Mouse (Mus musculus) liver, embryonic 15.5 days (tissue): ENCODE data around the gene Spn. TPM values are rescaled to one million over a fixed set of nuclear protein-coding genes. Genes with fewer than 3 reads are reported as not detected.

Experiments used
- ATAC-seq: fragments of 200-750 bp; cut with Nextera tagmentation; 2 replicates; pipeline ENCODE4 v1.8.0; 2017; ENCODE audit warnings: moderate number of reproducible peaks, mild to moderate bottlenecking, moderate library complexity; ENCODE audit not compliant: insufficient read depth
- H3K27ac ChIP-seq: fragments of 300-500 bp; sonication (generic); replicated peaks from 2 replicates; pipeline ENCODE4 v1.5.1; 2015; ENCODE audit warnings: mild to moderate bottlenecking, inconsistent platforms
- H3K27me3 ChIP-seq: fragments of 300-500 bp; sonication (generic); 2 replicates; pipeline ENCODE4 v1.6.1; 2015; ENCODE audit warnings: mild to moderate bottlenecking, inconsistent platforms
- H3K36me3 ChIP-seq: fragments of 300-500 bp; sonication (generic); replicated peaks from 2 replicates; pipeline ENCODE4 v1.6.1; 2015; ENCODE audit warnings: moderate library complexity, mild to moderate bottlenecking, inconsistent platforms
- H3K4me1 ChIP-seq: fragments of 300-500 bp; sonication (generic); replicated peaks from 2 replicates; pipeline ENCODE4 v1.6.1; 2015; ENCODE audit warnings: inconsistent platforms
- H3K4me2 ChIP-seq: fragments of 300-500 bp; sonication (generic); 2 replicates; pipeline ENCODE4 v1.6.1; 2015; ENCODE audit warnings: moderate library complexity, mild to moderate bottlenecking, inconsistent platforms
- H3K4me3 ChIP-seq: fragments of 300-500 bp; sonication (generic); replicated peaks from 2 replicates; pipeline ENCODE4 v1.5.1; 2015; ENCODE audit warnings: mild to moderate bottlenecking, inconsistent platforms
- H3K9ac ChIP-seq: fragments of 300-500 bp; sonication (generic); 2 replicates; pipeline ENCODE4 v1.6.1; 2015; ENCODE audit warnings: moderate library complexity, mild to moderate bottlenecking, inconsistent platforms
- H3K9me3 ChIP-seq: fragments of 300-500 bp; sonication (generic); replicated peaks from 2 replicates; pipeline ENCODE4 v1.6.1; 2016; ENCODE audit warnings: inconsistent platforms
- WGBS: fragments of 180-500 bp; shearing (Covaris S2); methylation state at CpG from one replicate; pipeline ENCODE4 v1.1.7; 2015; ENCODE audit warnings: mixed read lengths; ENCODE audit not compliant: insufficient replicate concordance; 5-methylcytosine and 5-hydroxymethylcytosine counted together
- polyA plus RNA-seq: library from polyadenylated mRNA; unstranded; fragments of >200 nt; fragmentation: Nextera tagmentation; extraction: Ambion mirVana; gene quantifications from 2 replicates; pipeline ENCODE4 v1.2.1, GENCODE M21; 2015

Spn gene
- polyA plus RNA-seq, 1 experiment from 2014 or later = 6.7 TPM

- Histone ChIP-seq H3K4me2 (no peak overlapping the region), H3K9me3 (no peaks in the 10 kb centered on the region), H3K36me3 (no peaks in the 10 kb centered on the region), H3K9ac (no peak overlapping the region), H3K27ac (peak overlapping the region; percentile 87), H3K4me3 (no peak overlapping the region), H3K4me1 (peaks cover 94% of the 10 kb centered on the region), H3K27me3 (no peaks in the 10 kb centered on the region)
- ATAC-seq = no peak
- WGBS = 35% methylated on average over 7 of the region's 7 CpGs
These were observed 3.2 kb upstream of the Spn start for GRCm38 (mm10) chr7:127140623-127141404.

- no peaks in the 10 kb centered on the region for H3K9me3 ChIP-seq
- no peaks in the 10 kb centered on the region; the same call in 1 of the 2 replicates for H3K36me3 ChIP-seq
- no peak overlapping the region for H3K4me3 ChIP-seq
- peaks cover 97% of the 10 kb centered on the region for H3K4me1 ChIP-seq
- peak overlapping the region; percentile 50 for H3K4me2 ChIP-seq
- peak; percentile 43; the same call in 1 of the 2 replicates for ATAC-seq
- peak overlapping the region; percentile 87 for H3K27ac ChIP-seq
- 19% methylated on average over 5 of the region's 5 CpGs for WGBS
- H3K27me3 ChIP-seq = no peaks in the 10 kb centered on the region
- peak overlapping the region; percentile 2; the same call in 1 of the 2 replicates for H3K9ac ChIP-seq
These were observed 1.9 kb upstream of the Spn start for GRCm38 (mm10) chr7:127139562-127139961.

GRCm38 (mm10) chr7:127139100-127139499 lies 1.5 kb upstream of the Spn start:
- peak; percentile 57 for ATAC-seq
- peak overlapping the region; percentile 2; the same call in 1 of the 2 replicates for H3K9ac ChIP-seq
- H3K27me3 ChIP-seq = no peaks in the 10 kb centered on the region
- no peaks in the 10 kb centered on the region for H3K9me3 ChIP-seq
- H3K4me2 ChIP-seq = peak overlapping the region; percentile 50
- H3K36me3 ChIP-seq = no peaks in the 10 kb centered on the region; the same call in 1 of the 2 replicates
- H3K27ac ChIP-seq = peak overlapping the region; percentile 87
- H3K4me3 ChIP-seq = 0 out of 2 replicates have a peak overlapping the region, but pooled peaks have one; percentile 1
- peaks cover 97% of the 10 kb centered on the region for H3K4me1 ChIP-seq
- WGBS = 19% methylated on average over 7 of the region's 7 CpGs

- no peaks in the 10 kb centered on the region; the same call in 1 of the 2 replicates for H3K36me3 ChIP-seq
- no peak for ATAC-seq
- H3K4me2 ChIP-seq = peak overlapping the region; percentile 71
- peak overlapping the region; percentile 87 for H3K27ac ChIP-seq
- peak overlapping the region; percentile 24 for H3K9ac ChIP-seq
- WGBS = 48% methylated on average over 22 of the region's 22 CpGs
- H3K4me3 ChIP-seq = peak overlapping the region; percentile 51
- H3K9me3 ChIP-seq = no peaks in the 10 kb centered on the region
- H3K4me1 ChIP-seq = peaks cover 76% of the 10 kb centered on the region
- no peaks in the 10 kb centered on the region for H3K27me3 ChIP-seq
These were observed 1.2 kb downstream of the Spn start for GRCm38 (mm10) chr7:127136181-127137071.

DNA sequence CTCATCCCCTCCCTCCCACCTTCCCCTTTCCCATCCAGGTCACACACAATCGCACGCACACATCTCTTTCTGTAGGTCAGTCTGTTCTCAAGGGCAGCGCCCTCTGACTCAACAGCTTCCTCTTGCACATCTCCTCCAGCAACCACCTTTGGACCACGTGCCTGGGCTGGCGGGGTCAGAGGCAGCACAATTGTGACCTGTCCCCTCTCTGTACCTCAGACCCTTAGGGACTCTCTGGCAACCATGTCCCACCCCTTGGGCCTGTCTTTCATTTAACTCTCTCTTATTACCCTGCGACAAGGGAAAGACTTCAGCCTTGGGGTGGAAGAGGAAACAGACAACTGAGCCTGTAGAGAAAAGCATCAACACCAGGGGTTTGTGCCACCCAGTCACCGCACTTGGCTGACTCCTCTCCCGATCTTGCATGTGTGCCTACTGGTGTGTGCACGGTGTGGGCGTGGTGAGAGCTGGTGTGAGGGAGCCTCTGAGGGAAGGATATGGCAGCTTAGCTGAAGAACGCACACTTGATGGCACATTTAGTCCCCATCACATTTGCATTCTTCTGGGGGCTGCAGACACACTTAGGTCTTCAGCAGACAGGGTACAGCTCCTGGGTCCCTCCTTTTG lies 2.7 kb downstream of the Spn start:
- peaks cover 64% of the 10 kb centered on the region for H3K4me1 ChIP-seq
- no peak for ATAC-seq
- peak overlapping the region; percentile 51 for H3K4me3 ChIP-seq
- peak overlapping the region; percentile 71 for H3K4me2 ChIP-seq
- H3K36me3 ChIP-seq = no peaks in the 10 kb centered on the region; the same call in 1 of the 2 replicates
- H3K9ac ChIP-seq = peak overlapping the region; percentile 24; the same call in 1 of the 2 replicates
- H3K9me3 ChIP-seq = no peaks in the 10 kb centered on the region
- WGBS = 33% methylated on average over 11 of the region's 11 CpGs
- no peaks in the 10 kb centered on the region for H3K27me3 ChIP-seq
- peak overlapping the region; percentile 87 for H3K27ac ChIP-seq

DNA sequence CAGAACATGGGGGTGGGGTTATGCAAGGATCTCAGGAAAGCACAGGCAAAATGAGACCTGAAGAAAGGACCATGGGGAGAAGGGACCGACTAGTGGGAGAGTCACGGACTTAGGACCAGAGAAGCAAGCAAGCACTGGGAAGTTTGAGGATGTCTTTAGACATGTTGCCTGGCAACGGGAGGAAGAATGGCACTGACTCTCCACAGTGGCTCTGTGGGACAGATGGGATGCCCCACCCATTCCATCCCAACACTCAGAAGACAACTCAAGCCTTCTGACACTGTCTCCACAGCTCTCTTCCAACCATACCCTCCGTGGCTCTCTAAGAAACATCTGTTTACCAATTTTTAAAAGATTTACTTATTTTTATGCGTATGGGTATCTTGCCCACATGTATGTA lies 4.5 kb downstream of the Spn start:
- no peak overlapping the region for H3K4me3 ChIP-seq
- ATAC-seq = no peak

GRCm38 (mm10) chr7:127129638-127130037 lies 8.0 kb downstream of the Spn start:
- no peak overlapping the region for H3K27ac ChIP-seq

More for the DNA sequence above, 4.5 kb downstream of the Spn start:
- 70% methylated on average over 5 of the region's 5 CpGs for WGBS
- Histone ChIP-seq H3K9ac (no peak overlapping the region), H3K4me1 (peaks cover 58% of the 10 kb centered on the region), H3K36me3 (no peaks in the 10 kb centered on the region; the same call in 1 of the 2 replicates), H3K9me3 (no peaks in the 10 kb centered on the region), H3K27me3 (no peaks in the 10 kb centered on the region), H3K27ac (no peak overlapping the region), H3K4me2 (no peak overlapping the region)

DNA sequence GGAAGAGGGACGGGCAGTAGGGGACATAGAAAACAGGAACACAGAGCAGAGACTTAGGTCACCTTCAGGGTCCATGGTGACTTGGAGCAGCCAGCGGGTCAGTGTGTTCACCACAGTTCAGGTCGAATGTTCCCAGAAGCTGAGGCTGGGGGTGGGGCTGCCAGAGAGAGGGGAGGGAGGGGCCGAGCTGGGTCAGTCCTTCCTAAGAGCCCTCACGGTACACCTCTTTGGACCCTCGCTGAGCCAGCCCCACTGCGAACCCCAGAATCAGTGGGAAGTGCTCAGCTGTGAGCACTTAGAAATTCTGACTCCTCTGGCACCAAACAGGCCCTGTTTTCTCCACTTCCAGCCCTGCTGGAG lies 15.7 kb downstream of the Spn start, which contains the start of gene Qprt:
Gene Qprt (minus strand): TSS at position 316 of the 360 bp plus-strand sequence.
- H3K9ac ChIP-seq = peak within 1 kb of the TSS; percentile 18; the same call in 1 of the 2 replicates
- peaks cover 30% of the 10 kb centered on the region for H3K4me1 ChIP-seq
- no peaks in the 10 kb centered on the region for H3K27me3 ChIP-seq
- peak within 1 kb of the TSS; percentile 80 for H3K27ac ChIP-seq
- peak; percentile 68 for ATAC-seq
- H3K4me3 ChIP-seq = peak within 1 kb of the TSS; percentile 51
- WGBS = 49% methylated on average over 7 of the region's 7 CpGs
- 0 out of 2 replicates have a peak, but pooled peaks cover 4% of the 10 kb centered on the region for H3K36me3 ChIP-seq
- H3K9me3 ChIP-seq = 0 out of 2 replicates have a peak, but pooled peaks cover 3% of the 10 kb centered on the region
- H3K4me2 ChIP-seq = peak within 1 kb of the TSS; percentile 40

More at GRCm38 (mm10) chr7:127129638-127130037, 8.0 kb downstream of the Spn start:
- Histone ChIP-seq H3K9me3 (no peaks in the 10 kb centered on the region), H3K4me1 (peaks cover 23% of the 10 kb centered on the region), H3K9ac (no peak overlapping the region), H3K27me3 (no peaks in the 10 kb centered on the region), H3K36me3 (no peaks in the 10 kb centered on the region), H3K4me2 (no peak overlapping the region), H3K4me3 (no peak overlapping the region)
- 29% methylated on average over 4 of the region's 4 CpGs for WGBS
- ATAC-seq = 0 out of 2 replicates have a peak, but pooled peaks have one; percentile 32

- Histone ChIP-seq H3K4me3 (peak overlapping the region; percentile 51), H3K9ac (peak overlapping the region; percentile 18; the same call in 1 of the 2 replicates), H3K9me3 (0 out of 2 replicates have a peak, but pooled peaks cover 3% of the 10 kb centered on the region), H3K36me3 (0 out of 2 replicates have a peak, but pooled peaks cover 4% of the 10 kb centered on the region), H3K27ac (peak overlapping the region; percentile 80), H3K27me3 (no peaks in the 10 kb centered on the region), H3K4me2 (peak overlapping the region; percentile 40), H3K4me1 (peaks cover 37% of the 10 kb centered on the region)
- ATAC-seq = peak; percentile 76
- 45% methylated on average over 21 of the region's 21 CpGs for WGBS
These were observed 16.3 kb downstream of the Spn start for GRCm38 (mm10) chr7:127121061-127121910.
